Mouse (Mus musculus): ENCODE results near the gene Ccdc66.
A peak's percentile ranks its signal among the peaks of the same experiment; 100 is the strongest.

The Ccdc66 gene

DNA sequence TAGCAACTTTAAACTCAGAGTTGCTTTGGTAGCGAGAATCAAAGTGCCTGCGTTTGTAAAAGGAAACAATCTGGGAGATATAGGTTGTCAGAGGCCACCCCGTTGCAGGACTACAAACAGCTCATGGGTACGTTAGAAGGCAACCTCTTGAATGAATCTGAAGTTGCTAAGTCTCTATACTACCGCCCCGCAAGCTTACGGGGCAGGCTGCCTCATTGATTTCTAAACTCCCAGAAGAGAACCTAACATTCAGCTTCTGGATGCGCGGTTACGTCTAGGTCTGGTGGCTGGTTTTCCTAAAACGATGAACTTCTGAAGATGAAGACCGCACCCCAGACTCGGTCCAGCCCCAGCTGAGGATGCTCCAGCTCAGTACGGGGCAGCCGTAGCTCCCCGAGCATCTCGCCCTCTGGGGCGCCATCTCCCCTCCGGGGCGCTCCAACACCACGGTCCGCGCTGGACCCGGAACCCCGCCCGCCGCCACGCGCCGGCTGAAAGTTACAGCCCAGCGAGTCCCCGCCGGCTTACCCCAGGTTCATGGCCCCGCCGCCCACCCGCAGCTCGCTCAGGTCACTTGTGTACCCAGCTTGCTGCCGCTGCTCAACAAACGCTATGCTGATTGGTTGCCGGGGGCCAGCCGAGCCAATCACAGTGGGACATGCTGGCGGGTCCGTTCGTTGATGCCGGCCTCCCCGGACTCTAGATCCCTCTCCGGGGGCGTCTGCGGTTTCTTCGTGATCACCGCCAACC lies at the start of gene Ccdc66:
Ccdc66 (minus strand) TSS at position 567 of the 750 bp plus-strand sequence.
- DNase-seq (ENCODE audit: low spot score): peak; percentile 100

DNA sequence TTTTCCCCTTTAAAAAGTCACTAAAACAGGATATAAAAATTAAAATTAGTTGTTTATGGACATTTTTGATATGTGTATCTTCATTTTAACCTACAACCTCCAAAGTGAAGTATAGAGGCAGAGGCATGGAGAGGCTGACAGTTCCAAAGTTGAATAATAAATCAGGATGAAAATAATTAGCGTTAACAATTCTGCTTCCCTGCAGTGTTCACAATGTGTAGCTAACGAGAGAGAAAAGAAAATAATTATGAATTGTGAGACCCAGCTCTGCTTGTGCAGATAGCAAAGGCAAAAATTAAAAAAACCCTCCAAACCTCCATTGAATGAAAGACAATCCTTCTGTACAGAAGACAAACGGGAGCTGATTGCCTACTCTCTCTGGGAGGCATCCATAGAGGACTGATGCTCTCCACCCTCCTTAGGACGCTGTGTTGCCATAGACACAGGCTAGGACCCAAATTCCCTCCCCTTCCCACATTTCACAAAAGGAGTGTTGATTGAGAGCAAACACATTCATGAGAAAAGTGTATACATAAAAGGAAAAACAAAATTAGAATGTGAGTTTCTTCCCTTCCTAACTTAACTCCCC lies 35.7 kb upstream of the Ccdc66 start:
- no peak for DNase-seq (ENCODE audit: low spot score)

DNA sequence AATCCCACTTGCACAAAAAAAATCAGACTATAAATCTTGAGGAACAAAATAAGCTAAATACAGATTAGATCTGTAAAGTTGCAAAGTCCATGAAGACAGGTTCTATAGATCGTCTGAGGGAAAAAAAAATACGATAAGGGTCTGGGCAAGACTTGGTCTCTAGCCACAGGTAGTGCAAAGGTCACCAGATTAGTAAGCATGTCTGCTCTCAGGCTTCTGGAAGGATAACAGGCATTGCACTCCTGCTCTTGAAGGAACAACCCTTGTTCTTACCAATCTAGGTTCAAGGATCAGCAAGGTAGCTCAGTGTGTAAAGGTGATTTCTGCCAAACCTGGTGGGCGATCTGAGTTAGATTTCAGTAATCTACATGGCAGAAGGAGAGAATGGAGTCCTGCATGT lies 28.2 kb upstream of the Ccdc66 start:
- DNase-seq (ENCODE audit: low spot score): no peak

DNA sequence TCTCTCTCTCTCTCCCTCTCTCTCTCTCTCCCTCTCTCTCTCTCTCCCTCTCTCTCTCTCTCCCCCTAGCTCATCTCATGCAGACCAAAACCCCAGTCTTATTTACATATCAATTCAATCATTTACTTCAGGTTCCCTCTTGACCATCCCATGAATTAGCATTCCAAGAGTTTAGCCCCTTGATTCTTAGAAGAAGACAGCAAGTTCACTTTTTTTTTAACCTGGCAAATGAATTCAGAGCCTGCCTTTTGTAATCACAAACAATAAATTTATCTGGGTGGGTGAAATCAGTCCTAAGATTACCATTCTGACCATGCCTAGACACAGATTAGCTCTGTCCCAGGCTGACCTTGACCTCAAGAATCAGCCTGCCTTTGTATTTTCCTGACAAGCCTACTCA lies 16.3 kb upstream of the Ccdc66 start:
- no peak for DNase-seq (ENCODE audit: low spot score)

DNA sequence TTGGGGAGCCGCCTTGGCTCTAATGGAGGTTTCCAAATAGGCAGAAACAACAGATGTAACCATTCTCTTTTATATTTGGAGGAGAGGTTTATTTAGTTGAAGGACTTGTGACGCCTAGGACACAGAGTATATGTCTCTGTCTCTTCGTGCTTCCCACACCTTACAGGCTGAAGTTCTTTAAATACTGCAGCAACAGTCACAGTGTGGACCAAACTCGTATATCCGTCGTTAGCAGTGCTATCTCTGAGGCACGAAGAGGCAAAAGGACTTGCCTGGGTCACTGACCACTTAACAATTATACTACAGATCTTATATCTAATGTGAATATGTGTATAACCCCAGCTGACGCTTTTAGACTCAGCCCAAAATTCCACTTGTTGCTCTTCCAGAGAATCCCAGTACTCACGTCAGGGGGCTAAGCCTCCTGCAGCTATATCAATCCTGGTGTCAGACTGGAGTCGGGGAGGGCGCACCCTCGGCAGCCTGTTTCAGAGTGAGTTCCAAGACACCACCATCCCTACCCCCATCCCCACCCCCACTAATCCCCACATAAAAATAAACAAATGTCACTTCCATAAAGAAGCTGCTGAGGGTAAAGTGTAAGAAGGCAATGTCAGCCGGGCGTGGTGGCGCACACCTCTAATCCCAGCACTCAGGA lies 513 bp upstream of the Ccdc66 start:
- DNase-seq (ENCODE audit: low spot score): no peak

DNA sequence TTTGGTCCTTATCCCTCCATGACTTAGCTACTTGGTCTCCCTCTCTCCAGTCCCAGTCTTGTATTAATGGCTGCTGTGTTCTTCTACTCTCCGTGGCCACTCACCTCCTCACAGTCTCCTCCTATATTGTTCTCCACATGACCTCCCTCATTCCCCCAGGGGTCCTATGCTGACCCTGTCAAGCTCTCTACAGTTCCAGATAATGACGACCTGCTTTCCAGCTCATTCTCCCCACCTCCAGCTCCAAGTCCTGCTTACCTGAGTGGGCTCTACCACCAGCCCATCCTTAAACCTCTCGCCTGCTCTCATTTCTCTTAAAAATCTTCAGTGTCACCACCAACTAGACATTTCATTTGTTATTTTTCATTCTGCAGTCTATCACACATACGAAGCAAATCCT lies 7.2 kb downstream of the Ccdc66 start:
- DNase-seq (ENCODE audit: low spot score): no peak

DNA sequence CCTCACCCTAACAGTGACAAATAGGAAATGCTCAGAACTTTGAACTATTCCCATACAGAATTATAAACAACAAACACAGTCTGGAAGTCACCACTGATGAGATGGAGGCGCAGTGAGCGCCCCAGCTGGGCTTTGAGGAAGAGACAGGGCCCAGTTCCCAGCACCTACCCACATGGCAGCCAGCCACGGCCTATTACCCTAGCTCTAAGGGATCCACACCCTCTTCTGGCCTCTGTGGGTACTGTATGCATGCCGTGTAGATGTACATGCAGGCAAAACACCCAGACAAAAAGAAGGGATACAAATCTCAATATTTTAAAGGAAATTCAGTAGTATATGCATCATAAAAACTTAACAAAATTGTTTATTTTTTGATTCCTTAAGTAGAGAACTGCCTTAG lies 14.7 kb downstream of the Ccdc66 start:
- no peak for DNase-seq (ENCODE audit: low spot score)

DNA sequence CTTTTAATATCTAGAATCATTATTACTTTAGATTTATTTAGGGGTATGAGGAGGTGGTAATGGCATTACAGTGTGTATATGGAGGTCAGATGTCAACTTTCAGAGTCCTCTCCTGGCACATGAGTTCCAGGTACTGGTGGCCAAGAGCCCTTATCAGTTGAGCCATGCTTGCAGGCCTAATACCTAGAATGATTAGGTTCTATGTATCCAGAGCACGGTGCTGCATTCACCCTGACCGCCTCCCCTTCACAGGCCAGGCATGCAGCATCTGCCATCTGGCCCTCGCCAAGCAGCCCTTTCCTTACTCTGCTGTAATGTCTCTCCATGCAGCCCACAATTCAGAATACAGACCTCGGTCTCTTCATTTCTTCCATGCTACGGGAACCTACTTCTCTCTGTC lies 16.9 kb downstream of the Ccdc66 start:
- no peak for DNase-seq (ENCODE audit: low spot score)

DNA sequence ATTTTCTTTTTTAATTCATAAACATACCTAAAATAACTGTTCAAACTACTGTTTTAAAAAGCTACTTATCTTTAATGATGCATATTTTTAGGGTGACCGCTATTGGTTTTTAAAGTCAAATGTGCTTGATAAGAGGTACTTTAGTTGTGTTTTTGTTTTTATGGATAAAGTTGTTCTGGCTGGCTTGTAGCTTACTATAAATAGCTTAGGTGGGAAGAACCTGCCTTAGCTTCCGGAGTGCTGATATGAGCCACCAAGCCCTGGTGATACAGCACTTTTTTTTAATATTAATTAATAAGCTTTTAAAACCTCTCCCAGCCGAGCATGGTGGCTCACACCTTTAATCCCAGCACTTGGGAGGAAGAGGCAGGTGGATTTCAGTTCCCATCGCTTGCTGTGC lies 61.3 kb downstream of the Ccdc66 start:
- DNase-seq (ENCODE audit: low spot score): no peak

DNA sequence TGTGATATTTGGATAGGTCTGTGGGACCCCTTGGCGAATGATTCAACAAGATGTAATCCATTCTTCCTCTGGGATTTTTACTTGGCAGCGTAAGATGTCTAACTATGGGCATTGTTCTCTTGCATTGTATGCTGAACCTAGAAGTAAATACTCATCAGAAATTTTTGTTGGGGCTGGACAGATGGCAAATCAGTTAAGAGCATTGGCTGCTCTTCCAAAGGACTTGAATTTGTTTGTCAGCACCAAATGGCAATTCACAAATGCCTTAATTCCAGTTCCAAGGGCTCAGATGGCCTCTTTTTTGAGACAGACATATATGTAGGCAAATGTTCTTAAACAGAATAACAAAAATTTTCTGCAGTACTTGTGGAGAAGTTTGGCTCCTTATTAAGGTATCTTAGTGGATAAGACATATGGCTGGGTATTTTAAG lies 63.4 kb downstream of the Ccdc66 start:
- DNase-seq (ENCODE audit: low spot score): no peak

DNA sequence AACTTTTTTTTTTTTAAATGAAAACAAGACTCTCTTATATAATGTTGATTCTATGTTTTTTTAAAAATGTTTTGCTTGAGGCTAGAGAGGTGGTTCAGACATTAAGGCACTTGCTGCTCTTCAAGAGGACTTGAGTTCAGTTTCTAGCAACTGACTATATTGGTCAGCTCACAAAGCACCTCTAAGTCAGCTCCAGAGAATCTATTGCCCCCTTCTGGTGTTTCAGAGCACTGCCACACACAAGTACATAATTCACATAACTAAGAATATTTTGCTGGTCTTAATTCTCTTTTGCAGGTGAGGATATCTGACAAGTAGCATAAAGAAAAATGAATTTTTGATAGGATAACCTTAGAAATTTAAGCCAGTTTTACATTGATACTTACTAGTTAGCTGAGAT lies 67.3 kb downstream of the Ccdc66 start:
- DNase-seq (ENCODE audit: low spot score): no peak

DNA sequence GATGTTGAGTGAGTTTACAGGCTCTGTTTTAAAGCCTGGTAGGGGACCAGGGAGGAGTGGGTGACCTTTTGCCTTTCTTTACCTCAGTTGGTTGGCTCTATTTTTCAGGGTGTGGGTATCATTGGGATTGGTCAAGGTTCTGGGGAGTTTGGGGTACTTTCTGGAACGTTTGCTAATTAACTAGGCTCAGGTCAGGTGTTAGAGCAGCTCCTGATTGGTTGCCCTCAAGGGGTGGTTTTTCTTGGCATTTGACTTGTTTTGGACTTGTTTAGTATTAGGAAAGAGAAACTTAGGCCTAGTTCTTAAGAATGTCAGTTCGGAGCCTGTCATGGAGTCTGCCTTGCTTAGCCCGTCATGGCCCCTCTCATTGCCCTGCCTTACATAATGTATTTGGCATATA lies 71.4 kb downstream of the Ccdc66 start:
- no peak for DNase-seq (ENCODE audit: low spot score)

DNA sequence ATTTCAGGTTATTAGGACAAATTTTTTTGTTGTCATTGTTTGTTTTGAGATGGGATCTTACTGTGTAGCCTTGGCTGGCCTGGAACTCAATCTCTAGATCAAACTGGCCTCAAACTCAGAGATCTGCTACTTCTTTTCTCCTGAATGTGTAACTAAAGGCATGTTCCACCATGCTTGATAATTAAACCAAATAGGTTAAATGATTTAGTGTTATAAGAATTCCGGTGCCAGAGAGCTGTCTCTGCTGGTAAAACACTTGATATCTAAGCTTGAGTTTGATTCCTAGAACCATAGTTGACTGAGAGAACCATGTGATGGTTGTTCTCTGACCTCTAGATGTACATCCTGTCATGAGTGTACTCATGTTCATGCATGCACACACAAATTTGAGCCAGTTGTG lies 72.1 kb downstream of the Ccdc66 start:
- no peak for DNase-seq (ENCODE audit: low spot score)

DNA sequence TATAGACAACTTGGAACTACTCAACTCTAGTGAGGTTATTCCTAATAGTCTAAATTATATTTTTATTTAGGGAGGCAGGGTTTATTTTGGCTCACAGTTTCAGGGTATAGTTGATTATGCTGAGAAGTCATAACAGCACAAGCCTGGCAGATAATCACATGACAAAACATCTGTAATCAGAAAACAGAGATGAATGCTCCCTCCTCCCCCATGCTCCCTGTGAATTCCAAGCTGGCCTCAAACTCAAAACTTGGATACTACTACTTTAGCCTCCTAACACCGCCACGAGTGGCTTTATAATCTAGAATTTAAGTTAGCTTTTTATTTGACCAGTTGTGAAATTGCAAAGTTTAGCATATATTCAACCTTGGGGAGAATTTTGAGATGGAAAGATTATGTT lies 76.2 kb downstream of the Ccdc66 start:
- DNase-seq (ENCODE audit: low spot score): no peak

Measured in ovary, postnatal 14 days (tissue).